Mouse (Mus musculus) brain, adult 2 months (tissue): ENCODE data around the gene Dera.

Experiments
- DNase-seq: peaks from one replicate; pipeline ENCODE4 v3.0.0; 2011; ENCODE audit warnings: low read depth, low spot score

Dera gene

DNA sequence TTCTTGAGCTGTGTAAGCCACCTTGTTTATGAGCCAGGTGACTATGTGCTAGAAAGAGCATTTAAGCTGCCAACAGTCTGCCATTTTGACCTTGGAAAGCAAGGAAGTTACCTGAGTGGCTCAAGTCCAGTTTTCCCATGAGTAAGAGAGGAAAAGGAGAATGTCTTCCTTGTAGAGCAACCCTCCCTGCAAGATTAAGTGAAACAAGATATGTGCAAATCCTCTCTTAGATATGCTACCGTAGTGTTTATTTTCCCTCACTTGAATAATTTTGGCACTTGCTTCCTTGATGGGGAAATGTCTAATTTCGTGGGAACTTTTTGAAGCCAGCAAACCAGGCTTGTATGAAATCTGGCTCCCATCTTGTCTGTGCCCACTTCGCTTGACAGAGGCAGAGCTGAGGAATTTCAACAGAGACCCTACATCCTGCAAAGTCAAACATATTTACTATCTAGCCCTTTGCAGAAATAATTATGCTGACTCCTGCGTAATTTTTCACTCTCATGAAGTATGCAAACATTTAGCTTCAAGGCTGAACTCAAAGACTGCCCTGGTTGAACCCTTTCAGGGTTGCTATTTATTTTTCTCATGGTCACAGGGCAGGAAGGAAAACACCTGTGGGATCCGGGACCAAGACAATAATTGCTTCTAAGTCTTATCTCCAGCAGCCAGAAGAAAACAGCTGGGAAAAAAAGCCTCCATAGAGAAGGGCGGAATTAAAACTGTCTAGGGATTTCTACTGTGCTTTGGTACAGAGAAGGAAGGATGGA lies 132.0 kb downstream of the Dera start:
- no peak for DNase-seq

DNA sequence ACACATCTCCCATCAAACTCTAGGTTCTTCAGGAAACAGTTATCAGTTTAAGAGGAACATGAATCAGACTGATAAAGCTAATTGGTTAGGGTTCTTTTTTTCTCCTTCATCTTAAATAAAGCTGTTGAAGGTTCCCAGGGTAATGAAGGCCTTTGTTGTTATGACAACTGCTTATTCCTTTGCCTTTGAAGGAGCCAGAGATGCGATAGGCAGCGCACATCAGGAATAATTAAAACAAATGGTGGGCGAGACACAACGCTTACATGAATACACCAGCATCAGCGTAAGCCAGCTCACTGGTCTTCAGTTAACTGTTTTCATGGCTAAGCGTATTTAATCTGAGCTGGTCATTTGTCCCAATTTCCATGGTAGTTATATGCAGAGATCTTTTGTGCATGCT lies 132.9 kb downstream of the Dera start:
- DNase-seq = peak; percentile 10

DNA sequence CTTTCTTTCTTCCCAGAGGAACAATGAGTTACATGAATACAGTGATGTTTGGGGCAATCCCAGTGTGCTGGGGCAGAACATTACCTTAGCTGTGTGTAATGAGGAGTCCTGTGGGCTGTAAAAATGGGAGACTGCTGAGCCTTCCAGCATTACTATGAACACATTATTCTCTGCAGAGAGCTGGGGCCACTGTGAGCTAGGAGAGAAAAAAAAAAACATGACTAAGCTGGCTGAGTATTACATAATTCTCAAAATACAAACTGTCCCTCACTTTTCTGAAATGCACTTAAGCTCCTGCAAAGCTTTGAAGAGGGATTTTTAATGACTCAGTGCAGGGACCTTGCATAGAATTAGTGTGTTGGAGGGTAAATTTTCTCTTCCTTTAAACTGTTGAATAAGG lies 143.3 kb downstream of the Dera start:
- peak; percentile 47 for DNase-seq

DNA sequence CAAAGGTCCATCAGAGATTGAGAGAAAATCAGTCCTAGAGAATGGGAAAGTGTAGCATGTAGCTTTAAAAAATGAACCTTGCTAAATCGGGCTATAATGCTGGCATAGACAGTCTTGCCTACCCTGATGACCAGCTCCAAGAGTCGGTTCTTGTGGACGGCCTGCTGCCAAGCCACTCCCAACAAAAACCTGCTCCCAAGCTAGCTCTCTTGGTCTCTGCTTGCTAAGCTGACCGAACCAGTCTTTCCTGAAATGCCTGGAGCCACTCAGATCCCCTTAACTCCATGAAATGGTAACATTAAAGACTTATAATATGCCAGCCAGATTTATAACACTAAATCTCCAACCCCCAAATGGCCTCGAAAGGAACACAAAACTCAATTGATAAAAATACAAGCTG lies 146.9 kb downstream of the Dera start:
- DNase-seq = no peak
